Mouse (Mus musculus) kidney, postnatal 10 days (tissue): Measurements from ENCODE around the gene Gm49325.
"Not testable (repeated sequence)": the region's sequence is repeated elsewhere in the genome, so short reads cannot be mapped to it uniquely, and the experiment has no call there.

Experiments used
- DNase-seq: peaks from one replicate; pipeline ENCODE4 v3.0.0; 2021; ENCODE audit warnings: mixed read lengths

The Gm49325 gene

GRCm38 (mm10) chr10:77685895-77686664 is 80.1 kb downstream of the Gm49325 start, which contains the start of gene Tspear:
Tspear (plus strand) TSS chr10:77686569.
- DNase-seq: no peak

GRCm38 (mm10) chr10:77687021-77687420 is 81.0 kb downstream of the Gm49325 start:
- DNase-seq: no peak

- not testable (repeated sequence) for DNase-seq
These were observed 84.4 kb downstream of the Gm49325 start, which contains the start of gene Gm19402 for GRCm38 (mm10) chr10:77690356-77690807. Gm19402 (minus strand) TSS chr10:77690757.
